Mouse (Mus musculus) thymus, adult 2 months (tissue): ENCODE results near the gene Fam151a. TPM values are rescaled to one million over a fixed set of nuclear protein-coding genes. Genes with fewer than 3 reads are reported as not detected.
"Not testable (repeated sequence)": the region's sequence is repeated elsewhere in the genome, so short reads cannot be mapped to it uniquely, and the experiment has no call there.

Experiments
- DNase-seq: peaks from one replicate; pipeline ENCODE4 v3.0.0; 2021
- H3K27ac ChIP-seq: fragments of 200-500 bp; 2 replicates; pipeline ENCODE4 v1.5.1; 2012; ENCODE audit warnings: low read length, control low read depth; ENCODE audit not compliant: control insufficient read depth, insufficient read depth
- H3K27me3 ChIP-seq: fragments of 200-500 bp; 2 replicates; pipeline ENCODE4 v1.6.1; 2012; ENCODE audit warnings: mild to moderate bottlenecking, low read length, moderate library complexity, mixed read lengths; ENCODE audit not compliant: control insufficient read depth, insufficient read depth
- H3K36me3 ChIP-seq: fragments of 200-500 bp; 2 replicates; pipeline ENCODE4 v1.6.1; 2012; ENCODE audit warnings: mild to moderate bottlenecking, low read length, moderate library complexity; ENCODE audit not compliant: control insufficient read depth, insufficient read depth
- H3K4me1 ChIP-seq: fragments of 200-500 bp; replicated peaks from 2 replicates; pipeline ENCODE4 v1.6.1; 2012; ENCODE audit warnings: low read length; ENCODE audit not compliant: control insufficient read depth, insufficient read depth
- H3K4me3 ChIP-seq: fragments of 200-500 bp; 2 replicates; pipeline ENCODE4 v1.5.1; 2012; ENCODE audit warnings: mild to moderate bottlenecking, low read length, control low read depth, moderate library complexity; ENCODE audit not compliant: control insufficient read depth, insufficient read depth
- CTCF ChIP-seq: fragments of 200-500 bp; IDR thresholded peaks from 2 replicates; pipeline ENCODE4 v1.5.1; 2012; ENCODE audit warnings: mild to moderate bottlenecking, control low read depth, low read length, moderate library complexity, borderline replicate concordance; ENCODE audit not compliant: control insufficient read depth, poor library complexity, insufficient read depth; ENCODE audit errors: extremely low read depth
- POLR2A ChIP-seq: fragments of 200-500 bp; IDR thresholded peaks from 2 replicates; pipeline ENCODE4 v1.6.1; 2012; ENCODE audit warnings: mild to moderate bottlenecking, low read length, control low read depth, moderate library complexity; ENCODE audit not compliant: control insufficient read depth, poor library complexity, insufficient read depth; ENCODE audit errors: extremely low read depth
- WGBS: fragments of 180-500 bp; shearing (Covaris S2); methylation state at CpG from one replicate; pipeline ENCODE4 v1.1.7; 2018; 5-methylcytosine and 5-hydroxymethylcytosine counted together
- polyA plus RNA-seq: library from polyadenylated mRNA; depleted of rRNA; stranded (reverse); fragments of >200 nt; gene quantifications from 2 replicates; pipeline ENCODE4 v1.2.3, GENCODE M21; 2012

Gene Fam151a
- polyA plus RNA-seq, 1 experiment, result 1.2 TPM

DNA sequence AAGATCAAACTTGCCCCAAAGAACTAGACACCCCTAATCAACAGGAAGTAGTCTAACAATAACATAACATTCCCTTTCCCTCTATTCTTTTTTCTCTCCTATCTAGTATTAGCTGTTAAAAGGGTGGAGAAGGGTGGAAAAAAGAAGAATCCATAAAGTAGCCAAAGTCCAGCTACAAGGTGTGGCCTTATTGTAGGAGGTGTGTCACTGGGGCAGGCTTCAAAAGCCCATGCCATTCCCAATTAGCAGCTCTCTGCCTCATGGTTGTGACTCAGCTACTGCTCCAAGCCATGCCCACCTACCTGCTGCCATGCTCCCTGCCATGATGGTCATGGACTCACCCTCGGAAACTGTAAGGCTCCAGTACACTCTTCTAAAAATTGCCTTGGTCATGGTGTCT is 38.9 kb downstream of the Fam151a start:
- Histone ChIP-seq H3K4me3 (no peak overlapping the region), H3K4me1 (no peaks in the 10 kb centered on the region), H3K36me3 (no peaks in the 10 kb centered on the region), H3K27ac (no peak overlapping the region), H3K27me3 (no peaks in the 10 kb centered on the region)
- DNase-seq, result no peak
- TF ChIP-seq CTCF (no peak), POLR2A (no peak)
- WGBS, result 97% methylated on average over 1 of the region's 1 CpGs

DNA sequence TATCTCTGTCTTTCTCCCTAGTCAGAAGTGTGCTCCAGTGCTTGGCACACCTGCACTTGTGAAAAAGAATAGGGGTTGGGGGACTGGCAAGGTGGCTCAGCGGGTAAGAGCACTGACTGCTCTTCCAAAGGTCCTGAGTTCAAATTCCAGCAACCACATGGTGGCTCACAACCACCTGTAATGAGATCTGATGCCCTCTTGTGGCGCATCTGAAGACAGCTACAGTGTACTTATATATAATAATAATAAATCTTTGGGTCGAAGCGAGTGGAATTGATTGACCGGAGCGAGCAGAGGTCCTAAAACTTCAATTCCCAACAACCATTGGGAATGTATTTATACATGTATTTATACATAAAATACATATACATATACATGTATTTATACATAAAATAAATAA is 42.1 kb downstream of the Fam151a start:
- DNase-seq, H3K27ac ChIP-seq, H3K4me3 ChIP-seq, H3K4me1 ChIP-seq, H3K27me3 ChIP-seq, H3K36me3 ChIP-seq: not testable (repeated sequence)
- 98% methylated on average over 6 of the region's 6 CpGs for WGBS

DNA sequence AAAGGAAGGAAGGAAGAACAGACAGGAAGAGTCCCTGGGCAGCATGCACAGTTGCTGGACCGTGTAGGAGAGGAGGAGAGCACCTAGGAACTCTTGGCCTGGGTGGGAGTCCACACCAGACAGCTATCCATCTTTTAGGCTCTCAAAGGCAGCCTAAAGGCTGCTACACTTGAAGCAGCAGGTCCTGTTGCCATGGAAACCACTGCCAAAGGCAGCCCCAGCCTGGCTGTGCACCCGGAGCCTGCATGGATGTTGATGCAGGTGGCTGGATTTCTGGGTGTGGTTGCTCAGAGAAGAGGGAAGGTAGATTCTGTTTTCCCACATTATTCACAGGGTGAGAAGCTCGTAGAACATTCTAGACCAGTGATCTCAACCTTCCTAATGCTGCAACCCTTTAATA is 43.3 kb downstream of the Fam151a start:
- 67% methylated on average over 3 of the region's 3 CpGs for WGBS
- no peak for TF ChIP-seq CTCF
- TF ChIP-seq POLR2A, result no peak
- no peaks in the 10 kb centered on the region for H3K27me3 ChIP-seq
- no peak overlapping the region for H3K4me3 ChIP-seq
- DNase-seq, result no peak
- no peak overlapping the region for H3K27ac ChIP-seq
- H3K36me3 ChIP-seq, result no peaks in the 10 kb centered on the region
- no peaks in the 10 kb centered on the region for H3K4me1 ChIP-seq

DNA sequence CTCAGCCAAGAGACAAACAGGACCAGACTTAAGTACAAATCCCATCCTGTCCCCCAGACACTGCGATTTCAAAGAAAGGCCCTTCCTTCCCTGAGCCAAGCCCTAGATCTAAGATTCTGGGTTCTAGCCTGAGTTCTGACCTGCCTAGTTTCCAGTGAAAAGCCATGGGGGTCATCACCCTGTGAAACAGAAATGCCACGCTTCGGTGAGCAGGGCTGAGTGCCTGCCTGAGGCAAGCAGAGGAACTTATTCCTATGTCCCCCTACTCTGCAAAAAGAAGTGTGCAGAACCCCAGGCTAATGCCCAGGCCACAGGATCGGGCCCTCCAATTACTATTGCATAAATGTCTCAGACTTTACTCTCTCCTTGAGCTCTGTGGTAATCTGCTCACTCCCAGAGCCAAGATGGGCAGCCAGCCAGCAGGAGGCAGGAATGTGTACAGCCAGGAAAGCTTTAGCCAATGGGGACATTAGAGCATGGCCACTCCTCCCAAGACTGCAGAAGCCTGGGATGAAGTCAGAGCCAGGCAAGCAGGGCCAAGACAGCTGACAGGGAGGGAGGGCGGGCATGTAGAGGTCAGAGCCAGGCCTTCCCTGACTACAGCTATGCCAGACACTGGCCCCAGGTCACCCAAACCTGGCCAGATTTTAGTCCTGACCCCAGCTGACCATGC is 44.6 kb downstream of the Fam151a start:
- Histone ChIP-seq H3K4me1 (no peaks in the 10 kb centered on the region), H3K36me3 (no peaks in the 10 kb centered on the region), H3K27ac (no peak overlapping the region), H3K4me3 (no peak overlapping the region), H3K27me3 (no peaks in the 10 kb centered on the region)
- 94% methylated on average over 5 of the region's 5 CpGs for WGBS
- DNase-seq, result no peak
- TF ChIP-seq CTCF (no peak), POLR2A (no peak)

DNA sequence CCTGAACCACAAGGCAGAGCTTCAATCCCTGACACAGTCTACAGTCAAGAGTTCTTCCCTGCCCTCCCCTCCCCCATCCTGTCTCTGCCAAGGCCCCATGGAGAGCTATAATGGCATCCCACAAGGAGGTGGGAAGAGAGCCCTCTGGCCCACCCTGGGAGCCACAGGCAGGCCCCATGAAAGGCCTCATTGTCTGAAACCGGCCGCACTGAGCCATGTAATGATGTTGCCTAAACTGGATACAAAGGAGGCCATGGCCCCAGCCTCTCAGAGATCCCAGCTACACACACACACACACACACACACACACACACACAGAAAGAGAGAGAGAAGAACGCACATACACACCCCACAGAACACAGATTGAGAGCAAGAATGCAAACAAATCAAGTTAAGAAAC is 46.4 kb downstream of the Fam151a start:
- Histone ChIP-seq H3K4me1 (no peaks in the 10 kb centered on the region), H3K4me3 (no peak overlapping the region), H3K36me3 (no peaks in the 10 kb centered on the region), H3K27me3 (no peaks in the 10 kb centered on the region), H3K27ac (no peak overlapping the region)
- TF ChIP-seq POLR2A (no peak), CTCF (no peak)
- 100% methylated on average over 3 of the region's 3 CpGs for WGBS
- no peak for DNase-seq

DNA sequence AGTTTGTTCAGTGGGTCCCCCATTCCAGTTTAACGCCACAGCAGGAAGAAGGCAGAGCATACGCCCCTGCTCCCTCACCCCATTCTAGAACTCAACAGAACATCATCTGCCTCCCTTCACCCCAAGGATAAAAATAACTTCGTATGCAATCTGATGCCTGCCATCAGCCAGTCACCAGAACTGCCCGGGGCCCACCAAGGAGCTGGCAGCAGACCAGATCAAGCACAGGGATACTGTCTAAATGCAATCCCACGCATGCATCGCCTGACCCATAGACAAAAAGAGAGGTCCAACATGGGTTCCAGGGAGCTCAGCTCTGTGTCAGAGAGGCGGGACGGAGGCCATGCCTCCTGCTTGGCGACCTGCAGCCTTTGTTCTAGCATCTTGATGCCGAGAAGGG is 49.4 kb downstream of the Fam151a start:
- no peak for TF ChIP-seq CTCF
- TF ChIP-seq POLR2A, result no peak
- WGBS, result 89% methylated on average over 10 of the region's 10 CpGs
- H3K27me3 ChIP-seq, result no peaks in the 10 kb centered on the region
- no peak for DNase-seq
- H3K36me3 ChIP-seq, result no peaks in the 10 kb centered on the region
- H3K27ac ChIP-seq, result no peak overlapping the region
- no peak overlapping the region for H3K4me3 ChIP-seq
- H3K4me1 ChIP-seq, result peaks cover 14% of the 10 kb centered on the region

DNA sequence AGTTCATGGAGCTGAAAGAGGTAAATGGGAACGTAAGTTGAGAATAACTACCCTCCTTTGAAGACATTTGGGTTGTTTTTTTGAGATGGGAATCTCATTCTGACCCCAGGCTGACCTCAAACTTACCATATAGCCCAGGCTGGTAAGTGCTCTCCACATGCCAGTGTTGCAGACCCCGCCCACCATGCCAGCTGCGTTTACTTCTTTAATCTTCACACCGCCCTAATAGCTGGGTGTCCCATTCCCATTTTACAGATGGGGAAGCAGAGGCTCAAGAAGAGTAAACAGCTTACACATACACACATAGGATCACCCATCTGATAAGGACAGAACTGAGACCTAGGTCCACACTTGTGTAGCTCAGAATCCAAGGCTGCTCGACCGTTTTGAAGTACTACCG is 51.1 kb downstream of the Fam151a start:
- Histone ChIP-seq H3K4me3 (no peak overlapping the region), H3K4me1 (peaks cover 16% of the 10 kb centered on the region), H3K36me3 (no peaks in the 10 kb centered on the region), H3K27me3 (no peaks in the 10 kb centered on the region), H3K27ac (no peak overlapping the region)
- no peak for TF ChIP-seq CTCF
- 83% methylated on average over 7 of the region's 7 CpGs for WGBS
- no peak for DNase-seq
